Mouse (Mus musculus): ENCODE results near the gene Fam49a. TPM values are rescaled to one million over a fixed set of nuclear protein-coding genes. Genes with fewer than 3 reads are reported as not detected.
A peak's percentile ranks its signal among the peaks of the same experiment; 100 is the strongest.

Gene Fam49a
- polyA plus RNA-seq, 1 experiment = 10.1 TPM

DNA sequence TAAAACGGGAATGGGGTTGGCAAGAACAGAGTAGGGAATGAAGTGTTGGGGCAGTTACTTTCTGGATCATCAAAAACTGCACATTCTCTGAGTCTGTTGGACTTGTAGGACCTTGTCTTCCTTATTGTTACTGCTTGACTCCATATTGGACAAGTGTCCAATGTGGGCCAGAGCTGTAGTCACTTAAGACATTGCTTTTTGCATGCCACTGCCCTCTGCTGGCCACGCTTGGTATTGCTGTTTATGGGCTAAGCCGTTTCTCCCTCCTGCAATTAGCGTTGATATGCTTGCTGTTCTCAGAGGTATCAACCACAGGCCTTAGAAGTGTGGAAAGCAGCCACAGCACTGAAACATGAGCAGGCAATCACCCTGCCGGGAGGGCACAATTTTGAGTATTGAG lies 150.7 kb downstream of the Fam49a start:
- Histone ChIP-seq H3K27ac (ENCODE audit: insufficient read depth, low read length) (no peak overlapping the region), H3K4me3 (ENCODE audit: low read depth, low read length) (no peak overlapping the region)

DNA sequence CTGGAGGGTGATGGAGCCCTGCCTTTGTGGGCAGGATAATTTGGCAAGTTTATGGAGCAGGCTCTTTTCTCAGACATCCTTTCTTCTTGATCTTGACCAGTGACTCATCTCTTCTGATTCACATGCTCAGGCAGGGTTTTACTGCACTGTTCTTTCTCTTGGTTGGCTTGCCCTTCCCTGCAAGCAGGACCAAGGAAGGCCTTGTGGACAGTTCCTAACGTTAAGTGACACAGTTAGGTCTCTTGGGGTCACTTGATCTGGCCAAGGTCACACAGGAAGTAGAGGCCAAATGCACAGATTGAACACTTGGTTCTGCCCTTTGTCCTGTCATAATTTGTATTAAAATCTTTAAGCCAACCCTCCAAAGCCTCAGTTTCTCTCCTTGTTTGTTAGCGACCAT lies 158.5 kb downstream of the Fam49a start:
- no peaks in the 10 kb centered on the region for H3K9me3 ChIP-seq (replicated peaks; ENCODE audit: control insufficient read depth, insufficient read depth, low read length, poor library complexity, severe bottlenecking)
- no peak overlapping the region for H3K9ac ChIP-seq (ENCODE audit: low read depth, poor library complexity, severe bottlenecking)
- H3K27me3 ChIP-seq (ENCODE audit: control insufficient read depth, insufficient read depth, low read length, poor library complexity, severe bottlenecking) = no peaks in the 10 kb centered on the region
- H3K36me3 ChIP-seq (ENCODE audit: control insufficient read depth, insufficient read depth, low read length, poor library complexity, severe bottlenecking) = no peaks in the 10 kb centered on the region
- H3K4me1 ChIP-seq (ENCODE audit: control insufficient read depth, insufficient read depth, low read length) = no peaks in the 10 kb centered on the region
- TF ChIP-seq CTCF (IDR thresholded peaks at IDR 0.05; ENCODE audit: low read depth, low read length) (no peak), POLR2A (IDR thresholded peaks at IDR 0.05; ENCODE audit: insufficient read depth, low read length) (no peak), EP300 (IDR thresholded peaks at IDR 0.05; ENCODE audit: insufficient read depth, low read depth, low read length) (no peak)
- no peak overlapping the region for H3K4me3 ChIP-seq (ENCODE audit: low read depth, low read length)
- no peak overlapping the region for H3K27ac ChIP-seq (ENCODE audit: insufficient read depth, low read length)

More for the DNA sequence above, 150.7 kb downstream of the Fam49a start:
- Histone ChIP-seq H3K9ac (ENCODE audit: low read depth, poor library complexity, severe bottlenecking) (no peak overlapping the region), H3K36me3 (ENCODE audit: control insufficient read depth, insufficient read depth, low read length, poor library complexity, severe bottlenecking) (no peaks in the 10 kb centered on the region), H3K27me3 (ENCODE audit: control insufficient read depth, insufficient read depth, low read length, poor library complexity, severe bottlenecking) (no peaks in the 10 kb centered on the region), H3K9me3 (replicated peaks; ENCODE audit: control insufficient read depth, insufficient read depth, low read length, poor library complexity, severe bottlenecking) (no peaks in the 10 kb centered on the region), H3K4me1 (ENCODE audit: control insufficient read depth, insufficient read depth, low read length) (no peaks in the 10 kb centered on the region)
- peak; percentile 96 for TF ChIP-seq CTCF (IDR thresholded peaks at IDR 0.05; ENCODE audit: low read depth, low read length)
- no peak for TF ChIP-seq EP300 (IDR thresholded peaks at IDR 0.05; ENCODE audit: insufficient read depth, low read depth, low read length)

DNA sequence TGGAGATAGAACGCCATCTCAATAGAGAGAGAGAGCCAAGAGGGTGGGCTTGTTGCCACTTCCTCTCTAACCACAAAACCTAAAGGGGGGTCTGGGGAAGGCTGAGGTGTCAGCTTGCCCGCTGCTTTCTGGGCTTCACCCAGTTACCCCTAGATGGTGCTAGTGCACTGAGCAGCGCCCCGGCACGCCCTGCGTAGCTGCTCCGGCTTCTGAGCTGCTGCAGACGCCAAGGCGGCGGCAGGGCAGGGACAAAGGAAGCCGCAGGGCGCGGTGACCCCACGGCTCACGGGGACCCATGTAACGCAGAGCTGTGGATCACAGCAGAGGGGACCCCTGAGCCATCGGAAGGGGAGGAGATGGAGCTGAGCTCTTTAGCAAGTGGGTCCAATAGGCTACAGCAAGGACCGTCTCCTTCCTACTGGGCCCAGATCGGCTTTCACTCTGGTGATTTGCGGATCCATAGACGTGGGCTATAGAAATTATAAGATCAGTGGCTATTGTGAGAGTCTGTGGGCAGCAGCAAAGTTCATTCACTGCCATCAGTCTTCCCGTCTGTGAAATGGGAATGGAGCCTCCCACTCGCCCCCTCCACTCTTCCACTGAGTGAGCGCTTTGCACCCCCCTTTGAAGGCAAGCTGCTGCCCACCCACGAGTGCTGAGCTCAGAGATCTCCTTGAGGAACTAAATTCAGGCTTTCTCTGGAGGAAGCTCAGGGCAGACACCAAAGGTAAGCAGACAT lies 159.1 kb downstream of the Fam49a start:
- Histone ChIP-seq H3K27ac (ENCODE audit: insufficient read depth, low read length) (no peak overlapping the region), H3K4me3 (ENCODE audit: low read depth, low read length) (peak overlapping the region; percentile 55), H3K27me3 (ENCODE audit: control insufficient read depth, insufficient read depth, low read length, poor library complexity, severe bottlenecking) (no peaks in the 10 kb centered on the region), H3K4me1 (ENCODE audit: control insufficient read depth, insufficient read depth, low read length) (no peaks in the 10 kb centered on the region), H3K9ac (ENCODE audit: low read depth, poor library complexity, severe bottlenecking) (peak overlapping the region; percentile 45; the same call in 1 of the 2 replicates), H3K36me3 (ENCODE audit: control insufficient read depth, insufficient read depth, low read length, poor library complexity, severe bottlenecking) (no peaks in the 10 kb centered on the region), H3K9me3 (replicated peaks; ENCODE audit: control insufficient read depth, insufficient read depth, low read length, poor library complexity, severe bottlenecking) (no peaks in the 10 kb centered on the region)
- TF ChIP-seq EP300 (IDR thresholded peaks at IDR 0.05; ENCODE audit: insufficient read depth, low read depth, low read length) = 0 out of 2 replicates have a peak, but pooled peaks have one; percentile 63
- peak; percentile 91 for TF ChIP-seq CTCF (IDR thresholded peaks at IDR 0.05; ENCODE audit: low read depth, low read length)
- TF ChIP-seq POLR2A (IDR thresholded peaks at IDR 0.05; ENCODE audit: insufficient read depth, low read length) = no peak

DNA sequence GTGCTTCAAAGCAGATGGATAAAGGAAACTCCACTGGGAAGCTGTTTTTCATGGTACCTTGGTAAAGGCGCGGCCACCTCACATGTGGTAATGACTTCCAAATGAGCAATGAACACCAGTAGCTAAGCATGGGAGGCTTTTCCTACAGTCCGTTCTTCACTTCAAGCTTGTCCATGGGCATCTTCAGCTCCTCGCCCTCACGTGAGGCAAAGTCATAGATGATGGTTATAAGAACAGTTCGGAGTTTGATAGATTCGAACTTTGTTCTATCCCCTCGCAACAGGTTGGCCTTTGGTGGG lies 159.6 kb downstream of the Fam49a start:
- Histone ChIP-seq H3K4me3 (ENCODE audit: low read depth, low read length) (no peak overlapping the region), H3K27ac (ENCODE audit: insufficient read depth, low read length) (no peak overlapping the region), H3K4me1 (ENCODE audit: control insufficient read depth, insufficient read depth, low read length) (no peaks in the 10 kb centered on the region), H3K9me3 (replicated peaks; ENCODE audit: control insufficient read depth, insufficient read depth, low read length, poor library complexity, severe bottlenecking) (no peaks in the 10 kb centered on the region), H3K9ac (ENCODE audit: low read depth, poor library complexity, severe bottlenecking) (no peak overlapping the region), H3K36me3 (ENCODE audit: control insufficient read depth, insufficient read depth, low read length, poor library complexity, severe bottlenecking) (no peaks in the 10 kb centered on the region), H3K27me3 (ENCODE audit: control insufficient read depth, insufficient read depth, low read length, poor library complexity, severe bottlenecking) (no peaks in the 10 kb centered on the region)
- TF ChIP-seq EP300 (IDR thresholded peaks at IDR 0.05; ENCODE audit: insufficient read depth, low read depth, low read length) (no peak), POLR2A (IDR thresholded peaks at IDR 0.05; ENCODE audit: insufficient read depth, low read length) (no peak), CTCF (IDR thresholded peaks at IDR 0.05; ENCODE audit: low read depth, low read length) (no peak)

DNA sequence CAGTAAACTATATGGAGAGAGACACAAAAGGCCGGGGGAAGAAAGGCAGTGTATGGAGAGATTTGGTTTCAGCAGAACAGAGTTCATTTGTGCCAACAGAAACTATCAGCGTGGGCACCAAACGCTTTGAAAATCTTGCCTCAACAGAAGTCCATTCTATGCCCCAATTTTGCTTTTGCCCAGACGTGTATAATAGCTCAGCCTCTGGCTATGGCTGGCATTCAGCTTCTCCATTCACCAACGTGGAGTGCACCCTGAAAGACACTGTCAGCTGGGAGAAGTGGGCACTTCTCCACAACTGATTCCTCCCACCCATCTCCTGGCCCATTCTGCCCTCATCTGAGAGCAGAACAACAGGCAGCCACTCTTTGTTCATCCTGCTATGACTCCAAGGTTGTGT lies 163.2 kb downstream of the Fam49a start:
- Histone ChIP-seq H3K4me3 (ENCODE audit: low read depth, low read length) (no peak overlapping the region), H3K4me1 (ENCODE audit: control insufficient read depth, insufficient read depth, low read length) (no peaks in the 10 kb centered on the region), H3K27ac (ENCODE audit: insufficient read depth, low read length) (no peak overlapping the region), H3K27me3 (ENCODE audit: control insufficient read depth, insufficient read depth, low read length, poor library complexity, severe bottlenecking) (no peaks in the 10 kb centered on the region), H3K9me3 (replicated peaks; ENCODE audit: control insufficient read depth, insufficient read depth, low read length, poor library complexity, severe bottlenecking) (no peaks in the 10 kb centered on the region), H3K36me3 (ENCODE audit: control insufficient read depth, insufficient read depth, low read length, poor library complexity, severe bottlenecking) (no peaks in the 10 kb centered on the region), H3K9ac (ENCODE audit: low read depth, poor library complexity, severe bottlenecking) (no peak overlapping the region)
- TF ChIP-seq EP300 (IDR thresholded peaks at IDR 0.05; ENCODE audit: insufficient read depth, low read depth, low read length) = no peak

DNA sequence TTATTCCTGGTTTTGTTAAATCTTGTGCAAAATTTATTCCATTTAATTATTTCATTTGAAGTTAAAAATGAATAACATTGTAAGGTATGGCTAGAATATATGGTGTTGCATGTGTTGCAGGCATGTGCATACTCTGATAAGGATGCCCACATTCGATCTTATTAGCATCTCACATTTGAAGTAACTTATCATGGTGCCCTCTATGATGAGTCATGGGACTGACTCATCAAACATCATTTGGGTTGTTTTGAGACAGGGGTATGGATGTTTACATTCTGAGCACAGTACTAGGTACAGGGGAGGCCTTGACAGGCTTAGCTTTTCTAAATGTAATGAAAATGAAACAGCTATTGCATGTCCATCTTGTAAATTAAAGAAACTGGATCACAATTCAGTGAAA lies 165.3 kb downstream of the Fam49a start:
- Histone ChIP-seq H3K27ac (ENCODE audit: insufficient read depth, low read length) (no peak overlapping the region), H3K27me3 (ENCODE audit: control insufficient read depth, insufficient read depth, low read length, poor library complexity, severe bottlenecking) (no peaks in the 10 kb centered on the region), H3K4me1 (ENCODE audit: control insufficient read depth, insufficient read depth, low read length) (no peaks in the 10 kb centered on the region), H3K9me3 (replicated peaks; ENCODE audit: control insufficient read depth, insufficient read depth, low read length, poor library complexity, severe bottlenecking) (no peaks in the 10 kb centered on the region), H3K9ac (ENCODE audit: low read depth, poor library complexity, severe bottlenecking) (no peak overlapping the region), H3K36me3 (ENCODE audit: control insufficient read depth, insufficient read depth, low read length, poor library complexity, severe bottlenecking) (no peaks in the 10 kb centered on the region), H3K4me3 (ENCODE audit: low read depth, low read length) (no peak overlapping the region)
- TF ChIP-seq POLR2A (IDR thresholded peaks at IDR 0.05; ENCODE audit: insufficient read depth, low read length) = no peak
- no peak for TF ChIP-seq EP300 (IDR thresholded peaks at IDR 0.05; ENCODE audit: insufficient read depth, low read depth, low read length)

All from ES-Bruce4 (cell line).